Mouse (Mus musculus) MN1 (cell line): ENCODE measurements around the gene Padi1.

Source experiments
- DNase-seq: peaks from one replicate; pipeline ENCODE4 v3.0.0-alpha.2; 2016; ENCODE audit warnings: low spot score

Padi1 gene

GRCm38 (mm10) chr4:140845666-140846065 lies at the start of gene Padi1:
Gene Padi1, minus strand, starts transcription at chr4:140845778.
- DNase-seq = peak; percentile 24

GRCm38 (mm10) chr4:140892163-140892530 lies 46.6 kb upstream of the Padi1 start:
- no peak for DNase-seq

- DNase-seq = no peak
These were observed 46.1 kb upstream of the Padi1 start for GRCm38 (mm10) chr4:140891525-140892162.

- peak; percentile 57 for DNase-seq
These were observed 38.3 kb upstream of the Padi1 start for GRCm38 (mm10) chr4:140883852-140884251.

- DNase-seq = no peak
These were observed 37.4 kb upstream of the Padi1 start for GRCm38 (mm10) chr4:140882981-140883380.

GRCm38 (mm10) chr4:140882365-140882764 lies 36.8 kb upstream of the Padi1 start:
- DNase-seq = no peak

- no peak for DNase-seq
These were observed 36.2 kb upstream of the Padi1 start for GRCm38 (mm10) chr4:140881771-140882170.

GRCm38 (mm10) chr4:140881026-140881670 lies 35.6 kb upstream of the Padi1 start:
- no peak for DNase-seq

- no peak for DNase-seq
These were observed 34.6 kb upstream of the Padi1 start for GRCm38 (mm10) chr4:140880207-140880606.

GRCm38 (mm10) chr4:140879739-140880138 lies 34.2 kb upstream of the Padi1 start:
- DNase-seq = no peak

GRCm38 (mm10) chr4:140879116-140879515 lies 33.5 kb upstream of the Padi1 start:
- DNase-seq = no peak

GRCm38 (mm10) chr4:140878655-140879054 lies 33.1 kb upstream of the Padi1 start:
- no peak for DNase-seq

GRCm38 (mm10) chr4:140877441-140877840 lies 31.9 kb upstream of the Padi1 start:
- DNase-seq = no peak

- DNase-seq = peak; percentile 26
These were observed 31.1 kb upstream of the Padi1 start for GRCm38 (mm10) chr4:140876681-140877080.

GRCm38 (mm10) chr4:140876161-140876560 lies 30.6 kb upstream of the Padi1 start:
- DNase-seq = no peak

GRCm38 (mm10) chr4:140873011-140873410 lies 27.4 kb upstream of the Padi1 start:
- DNase-seq = no peak

- no peak for DNase-seq
These were observed 27.1 kb upstream of the Padi1 start for GRCm38 (mm10) chr4:140872686-140872992.

- no peak for DNase-seq
These were observed 26.5 kb upstream of the Padi1 start for GRCm38 (mm10) chr4:140871851-140872685.

GRCm38 (mm10) chr4:140871376-140871775 lies 25.8 kb upstream of the Padi1 start:
- no peak for DNase-seq

GRCm38 (mm10) chr4:140870876-140871275 lies 25.3 kb upstream of the Padi1 start:
- no peak for DNase-seq

GRCm38 (mm10) chr4:140869945-140870344 lies 24.4 kb upstream of the Padi1 start:
- no peak for DNase-seq

GRCm38 (mm10) chr4:140868484-140869190 lies 23.1 kb upstream of the Padi1 start:
- no peak for DNase-seq
